Mouse (Mus musculus): ENCODE data around the gene Ap1m1. TPM values are rescaled to one million over a fixed set of nuclear protein-coding genes. Genes with fewer than 3 reads are reported as not detected.

Gene Ap1m1
- polyA plus RNA-seq, 1 experiment, result 39.4 TPM

DNA sequence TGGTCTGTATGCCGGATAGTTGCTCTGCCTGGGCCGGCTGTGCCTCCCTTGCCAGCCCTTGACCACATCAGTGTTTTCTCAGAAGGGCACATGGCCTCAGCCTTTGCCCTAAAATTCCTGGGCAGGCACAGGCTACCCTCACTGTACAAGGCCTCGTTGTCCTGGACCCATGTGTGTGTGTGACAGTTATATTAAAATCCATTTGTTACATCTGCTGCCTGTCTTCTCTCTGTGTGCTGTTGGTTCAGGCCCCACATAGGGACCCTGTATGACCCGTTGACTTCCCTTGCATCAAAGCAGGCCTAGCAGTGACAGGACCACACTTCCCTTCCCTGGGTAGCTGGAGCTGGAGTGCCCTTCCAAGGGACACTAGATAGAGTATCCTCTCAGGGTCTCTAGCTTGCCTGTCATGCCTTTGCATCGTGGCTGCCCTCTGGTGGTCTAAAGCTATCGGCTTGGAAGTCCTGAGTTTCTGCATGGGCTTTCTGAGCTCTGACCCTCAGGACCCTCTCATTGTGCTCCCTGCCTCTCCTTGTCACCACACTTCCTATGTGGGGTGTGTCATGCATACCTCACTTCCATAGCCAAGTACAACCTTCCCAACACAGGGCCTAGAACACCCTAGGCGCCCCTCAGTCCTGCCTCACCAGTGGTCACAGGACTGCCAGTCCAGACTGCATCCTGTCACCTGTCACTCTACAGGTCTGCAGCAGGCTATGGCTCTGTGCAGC lies 17.5 kb downstream of the Ap1m1 start:
- 60% methylated on average over 7 of the region's 7 CpGs for WGBS

DNA sequence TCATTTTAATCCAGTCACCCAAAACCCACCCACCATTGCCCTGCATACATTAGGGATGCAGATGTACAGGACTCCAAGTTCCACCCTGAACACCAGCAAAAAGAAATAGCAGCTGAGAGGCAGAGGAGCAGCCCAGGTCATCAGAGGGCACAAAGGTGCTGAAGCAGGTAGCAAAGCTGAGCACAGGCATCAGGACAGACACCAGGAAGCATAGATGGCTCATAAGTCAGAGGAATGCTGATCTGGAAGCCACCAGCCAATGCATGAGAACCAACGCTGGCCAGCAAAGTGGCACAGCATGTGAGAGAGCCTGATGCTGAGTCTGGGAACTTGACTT lies 18.1 kb downstream of the Ap1m1 start:
- 82% methylated on average over 1 of the region's 1 CpGs for WGBS
- DNase-seq (ENCODE audit: low read depth, low spot score), result no peak

More for the DNA sequence above, 17.5 kb downstream of the Ap1m1 start:
- no peak for DNase-seq (ENCODE audit: low read depth, low spot score)

DNA sequence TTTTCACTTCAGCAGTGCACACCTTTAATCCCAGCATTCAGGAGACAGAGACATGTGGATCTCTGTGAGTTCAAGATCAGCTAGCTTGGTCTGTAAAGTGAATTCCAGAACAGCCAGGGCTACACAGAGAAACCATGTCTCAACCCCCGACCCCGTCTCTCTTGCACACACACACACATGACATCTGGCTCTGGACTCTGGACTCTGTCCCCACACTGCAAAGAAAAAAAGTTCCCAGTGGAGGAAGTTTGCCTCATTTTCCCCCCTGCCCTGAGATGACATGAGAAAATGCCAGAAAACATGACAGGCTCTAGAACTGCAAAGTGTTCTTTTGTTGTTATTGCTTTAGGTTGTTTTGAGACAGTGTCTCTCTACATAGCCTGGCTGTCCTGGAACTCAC lies 20.0 kb downstream of the Ap1m1 start:
- 25% methylated on average over 2 of the region's 2 CpGs for WGBS
- DNase-seq (ENCODE audit: low read depth, low spot score), result no peak

DNA sequence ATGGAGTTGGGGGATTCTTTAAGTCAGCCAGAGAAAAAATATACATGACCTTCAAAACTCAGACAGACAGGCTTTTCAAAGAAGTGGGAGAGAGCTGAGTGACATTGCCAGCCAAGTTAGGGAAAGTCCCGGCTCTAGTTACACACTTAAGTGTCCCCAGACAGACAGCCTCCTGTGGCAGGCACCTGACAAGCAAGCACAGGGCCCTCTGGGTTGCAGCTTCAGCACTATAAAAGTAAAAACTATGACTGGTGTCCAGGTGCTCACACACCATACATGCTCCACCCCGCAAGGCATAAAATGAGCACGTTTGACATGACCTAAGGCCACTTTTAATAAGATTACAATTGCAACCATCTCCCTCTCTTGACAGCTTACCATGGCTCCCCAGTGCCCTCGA lies 20.8 kb downstream of the Ap1m1 start:
- 43% methylated on average over 4 of the region's 4 CpGs for WGBS
- no peak for DNase-seq (ENCODE audit: low read depth, low spot score)

DNA sequence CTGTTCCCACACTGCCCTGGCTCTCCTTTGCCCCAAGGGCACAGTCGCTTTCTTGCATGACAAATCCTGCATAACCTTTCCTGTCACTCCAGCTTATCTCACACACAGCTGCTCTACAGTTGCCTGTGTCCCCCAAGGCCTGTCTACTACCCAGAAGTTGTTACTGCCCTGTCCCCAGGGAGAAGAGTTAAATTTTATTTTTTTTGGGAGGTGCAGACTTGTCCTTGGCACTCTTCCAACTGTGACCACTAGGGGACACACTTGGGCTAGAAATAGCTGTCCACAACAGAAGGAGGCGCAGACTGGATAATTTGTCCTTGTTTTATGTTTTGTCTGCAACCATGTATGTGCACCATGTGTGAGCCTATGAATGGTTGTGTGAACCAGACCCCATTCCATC lies 21.2 kb downstream of the Ap1m1 start:
- 37% methylated on average over 2 of the region's 2 CpGs for WGBS
- peak; percentile 13 for DNase-seq (ENCODE audit: low read depth, low spot score)

DNA sequence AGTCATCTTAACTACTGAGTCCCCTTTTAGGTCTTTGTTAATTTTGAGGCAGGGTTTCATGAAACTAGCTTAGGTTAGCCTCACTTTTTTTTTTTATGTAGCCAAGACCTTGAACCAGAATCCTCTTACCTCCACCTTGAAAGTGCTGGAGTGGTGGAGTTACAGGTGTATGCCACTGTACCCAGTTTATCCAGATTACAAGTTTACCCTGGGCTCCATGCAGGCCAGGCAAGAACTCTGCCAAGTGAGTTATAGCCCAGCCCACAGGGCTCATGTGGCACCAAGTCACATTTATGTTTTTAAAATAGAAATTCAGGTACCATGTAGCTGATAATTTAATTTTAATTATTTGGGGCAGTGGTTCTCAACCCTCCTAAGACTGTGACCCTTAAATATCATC lies 21.6 kb downstream of the Ap1m1 start:
- DNase-seq (ENCODE audit: low read depth, low spot score), result no peak

DNA sequence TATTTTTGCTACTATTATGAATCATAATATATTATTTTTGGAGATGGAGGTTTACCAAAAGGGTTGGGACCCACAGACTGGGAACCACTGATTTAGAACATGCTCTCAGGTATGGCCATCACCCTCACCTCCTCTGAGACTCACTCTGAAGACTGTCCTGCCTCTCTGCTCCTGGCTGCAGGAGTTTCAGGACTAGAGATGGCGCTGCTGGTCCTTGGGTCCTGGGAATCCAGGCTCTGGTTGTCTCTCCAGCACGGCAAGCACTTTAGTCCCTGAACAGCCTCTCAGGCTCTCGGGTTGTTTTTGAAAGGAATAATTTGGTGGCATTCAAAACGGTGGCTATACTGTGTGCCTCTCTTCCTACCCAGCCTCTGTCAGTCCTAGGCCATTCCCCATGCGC lies 22.1 kb downstream of the Ap1m1 start:
- DNase-seq (ENCODE audit: low read depth, low spot score), result no peak

DNA sequence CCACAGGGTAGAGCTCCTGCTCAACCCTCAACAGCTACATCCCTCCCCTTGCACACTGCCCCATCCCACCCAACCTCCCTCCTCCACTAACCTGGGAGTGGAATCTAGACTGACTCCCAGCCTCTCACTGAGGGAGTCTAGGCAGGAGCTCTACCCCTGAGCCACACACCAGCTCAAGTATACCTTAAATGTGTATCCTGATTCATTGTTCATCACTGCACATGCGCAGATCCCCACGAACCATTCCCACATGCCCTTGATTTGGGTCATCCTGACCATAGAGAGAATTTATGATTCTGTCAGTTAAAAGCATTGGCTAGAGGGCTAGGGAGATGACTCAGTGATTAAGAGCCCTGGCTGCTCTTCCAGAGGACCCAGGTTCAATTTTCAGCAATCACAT lies 22.9 kb downstream of the Ap1m1 start:
- WGBS, result 83% methylated on average over 2 of the region's 2 CpGs
- no peak for DNase-seq (ENCODE audit: low read depth, low spot score)

More for the DNA sequence above, 22.1 kb downstream of the Ap1m1 start:
- WGBS, result 53% methylated on average over 5 of the region's 5 CpGs

DNA sequence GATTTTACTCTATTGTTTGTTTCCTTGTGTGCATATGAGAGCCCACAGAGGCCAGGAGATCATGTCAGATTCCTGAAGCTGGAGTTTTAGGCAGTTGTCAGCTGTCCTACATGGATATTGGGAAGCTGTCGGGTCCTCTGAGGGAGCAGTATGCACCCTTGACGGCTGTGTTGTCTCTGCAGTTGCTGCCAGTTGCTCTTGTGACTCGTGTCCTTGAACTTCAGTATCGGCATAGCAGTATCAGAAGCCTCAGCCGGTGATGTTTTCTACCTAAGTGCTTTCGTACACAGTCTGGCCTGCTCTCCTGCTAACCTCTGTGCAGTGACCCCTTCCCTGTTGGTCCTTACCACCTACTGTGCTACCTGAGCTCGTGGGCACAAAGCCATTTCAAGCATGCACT lies 23.6 kb downstream of the Ap1m1 start:
- 53% methylated on average over 7 of the region's 7 CpGs for WGBS
- DNase-seq (ENCODE audit: low read depth, low spot score), result no peak

DNA sequence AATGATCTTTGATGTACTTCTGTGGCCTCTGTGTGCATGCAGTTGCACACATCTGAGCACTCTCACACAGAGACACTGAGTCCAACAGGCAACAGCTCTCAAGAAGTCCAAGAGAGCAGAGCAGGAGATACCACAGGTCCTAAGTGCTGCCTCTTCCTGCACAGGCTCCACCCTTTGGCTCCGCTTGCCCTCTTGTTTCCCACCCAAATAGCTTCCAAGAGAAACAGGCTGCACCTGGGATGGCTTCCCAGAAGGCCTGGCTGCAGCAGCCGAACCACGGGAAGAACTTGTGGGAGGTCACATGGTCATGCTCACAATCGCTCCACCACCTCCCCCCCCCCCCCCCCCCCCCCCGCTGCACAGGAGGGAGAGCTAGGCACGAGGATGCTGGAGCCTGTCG lies 25.5 kb downstream of the Ap1m1 start:
- DNase-seq (ENCODE audit: low read depth, low spot score), result no peak
- WGBS, result 37% methylated on average over 7 of the region's 7 CpGs

DNA sequence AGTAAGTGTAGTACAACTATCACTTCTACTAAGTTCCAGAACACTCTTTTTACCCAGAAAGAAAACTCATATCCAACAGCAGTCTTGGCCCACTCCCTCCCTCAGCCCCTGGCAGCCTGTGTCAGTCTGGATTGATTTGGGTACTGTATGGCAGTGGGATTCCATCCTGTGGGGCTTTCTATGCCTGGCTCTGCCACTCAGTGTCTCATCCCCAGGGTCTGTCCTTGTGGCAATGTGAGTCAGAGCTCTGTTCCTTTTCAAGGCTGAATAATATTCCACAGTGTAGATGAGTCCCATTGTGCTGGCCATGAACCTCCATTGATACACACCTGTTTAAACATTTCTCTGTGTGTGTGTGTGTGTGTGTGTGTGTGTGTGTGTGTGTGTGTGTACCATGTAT lies 26.9 kb downstream of the Ap1m1 start:
- no peak for DNase-seq (ENCODE audit: low read depth, low spot score)

DNA sequence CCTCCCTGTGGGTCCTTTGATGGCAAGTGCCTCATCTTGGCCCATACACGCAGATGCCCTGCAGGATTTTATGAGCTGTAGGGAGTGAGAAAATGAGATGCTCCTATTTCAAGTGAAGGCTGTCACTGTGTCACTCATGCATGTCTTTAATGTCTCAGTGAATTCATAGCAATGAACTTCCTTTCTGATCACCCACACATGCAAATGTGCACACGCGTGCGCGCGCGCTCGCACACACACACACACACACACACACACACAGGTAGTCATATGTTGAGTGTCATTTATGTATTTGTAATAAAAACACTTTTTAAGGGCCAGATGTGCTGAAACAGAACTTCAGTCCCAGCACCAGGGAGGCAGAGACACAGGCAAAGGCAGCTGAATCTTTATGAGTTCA lies 27.3 kb downstream of the Ap1m1 start:
- DNase-seq (ENCODE audit: low read depth, low spot score), result no peak
- WGBS, result over 99% methylated on average over 8 of the region's 8 CpGs

DNA sequence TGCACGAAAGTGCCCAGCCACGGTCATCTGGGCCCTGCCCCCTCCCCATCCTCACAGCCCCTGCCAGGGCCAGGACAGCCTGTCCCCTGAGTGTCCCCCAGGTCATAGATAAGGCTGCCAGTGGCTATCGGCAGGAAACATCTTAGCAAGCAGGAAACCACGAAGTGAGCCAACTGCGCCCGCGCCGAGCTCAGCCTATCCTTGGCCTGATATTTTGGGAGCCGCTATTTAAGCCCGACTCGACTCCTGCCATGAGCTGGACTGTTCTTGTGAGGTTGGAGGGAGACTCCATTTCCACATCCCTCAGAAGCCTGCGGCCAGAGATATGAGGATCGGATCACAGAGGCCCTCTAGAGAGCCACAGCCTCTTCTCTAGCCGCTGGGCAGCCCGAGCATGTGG lies 28.5 kb downstream of the Ap1m1 start:
- 67% methylated on average over 15 of the region's 15 CpGs for WGBS
- DNase-seq (ENCODE audit: low read depth, low spot score), result no peak

DNA sequence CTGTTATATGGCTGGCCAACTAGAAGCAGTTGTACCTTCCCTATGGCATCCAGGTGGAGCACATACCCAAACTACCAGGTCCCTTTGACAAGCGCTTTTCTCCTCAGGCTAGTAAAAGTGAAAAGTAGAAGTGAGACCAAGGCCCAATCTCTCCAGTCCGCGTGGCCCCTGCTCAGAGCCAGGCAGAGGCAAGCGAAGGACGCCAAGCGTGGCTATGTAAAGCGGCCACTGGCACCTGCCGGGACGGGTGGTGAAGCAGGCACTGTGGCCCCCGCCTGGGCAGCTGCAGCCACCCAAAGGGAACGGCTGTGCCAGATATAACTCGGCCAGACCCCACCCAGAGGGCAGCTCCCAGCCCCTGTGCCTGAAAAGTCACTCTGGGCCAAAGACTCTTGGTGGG lies 30.8 kb downstream of the Ap1m1 start:
- DNase-seq (ENCODE audit: low read depth, low spot score), result no peak
- 88% methylated on average over 12 of the region's 12 CpGs for WGBS

DNA sequence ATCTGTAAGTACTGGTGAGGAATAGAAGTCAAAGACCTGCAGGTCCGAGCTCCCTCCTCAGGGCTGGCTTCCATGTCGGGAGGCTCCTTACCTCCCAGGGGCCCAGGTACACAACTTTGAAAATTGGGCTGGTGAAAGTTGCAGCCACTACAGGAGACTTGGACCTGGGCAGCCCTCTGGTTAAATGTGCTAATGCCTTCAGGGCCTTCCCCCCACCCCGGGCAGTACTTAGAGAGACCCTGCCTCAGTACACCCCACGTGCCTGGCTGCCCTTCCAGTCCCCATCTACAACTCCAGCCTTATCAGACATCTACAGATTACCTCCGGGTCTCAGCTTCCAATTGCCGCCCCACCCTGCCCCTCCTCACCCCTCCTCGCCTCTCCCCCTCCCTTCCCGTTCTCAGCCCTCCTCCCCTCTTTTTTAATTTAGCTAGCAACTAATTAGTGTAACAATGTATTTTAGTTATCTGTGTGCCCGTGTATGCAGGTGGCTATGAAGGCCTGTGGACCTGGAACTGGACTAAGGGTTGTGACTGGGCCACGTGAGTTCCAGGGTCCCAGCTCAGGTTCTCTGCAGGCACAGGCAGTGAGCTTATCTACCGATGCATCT lies 31.3 kb downstream of the Ap1m1 start:
- WGBS, result 58% methylated on average over 11 of the region's 11 CpGs
- no peak for DNase-seq (ENCODE audit: low read depth, low spot score)

DNA sequence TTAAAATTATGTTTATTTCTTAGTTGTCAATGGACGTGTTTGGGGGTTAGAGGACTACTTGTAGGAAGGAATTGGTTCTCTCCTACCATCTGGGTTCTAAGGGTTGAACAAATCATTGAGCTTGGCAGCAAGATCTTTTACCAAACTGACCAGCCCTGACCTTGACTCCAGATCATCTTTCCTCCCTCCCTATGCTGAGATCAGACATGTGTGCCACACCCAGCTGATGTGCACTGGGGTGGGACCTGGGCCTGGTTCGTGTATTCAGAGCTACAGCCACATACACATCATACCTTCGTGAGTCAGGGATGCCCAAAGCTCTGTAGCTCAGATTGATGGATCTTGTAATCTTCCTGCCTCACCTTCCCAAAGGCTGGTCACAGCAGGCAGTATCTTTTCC lies 31.9 kb downstream of the Ap1m1 start:
- 51% methylated on average over 3 of the region's 3 CpGs for WGBS
- no peak for DNase-seq (ENCODE audit: low read depth, low spot score)

DNA sequence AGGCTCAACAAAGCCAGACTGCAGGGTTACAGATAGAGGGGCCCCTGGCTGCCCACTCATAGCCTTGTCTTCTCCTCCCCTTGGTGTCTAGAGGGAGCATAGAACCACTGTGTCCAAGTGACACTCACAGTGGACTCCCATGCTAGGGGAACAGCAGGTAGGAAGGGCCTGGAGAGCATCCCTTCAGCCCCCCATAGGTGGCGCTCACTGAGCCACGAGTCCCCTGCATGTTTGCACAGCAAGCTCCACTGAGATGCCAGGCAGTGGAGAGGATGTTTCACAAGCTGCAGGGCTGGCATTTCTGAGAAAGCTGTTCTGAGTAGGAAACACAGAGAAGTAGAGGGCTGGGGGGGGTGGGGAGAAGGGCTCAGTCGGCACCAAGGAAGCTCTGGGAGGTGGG lies 32.5 kb downstream of the Ap1m1 start:
- DNase-seq (ENCODE audit: low read depth, low spot score), result no peak
- 13% methylated on average over 3 of the region's 3 CpGs for WGBS

DNA sequence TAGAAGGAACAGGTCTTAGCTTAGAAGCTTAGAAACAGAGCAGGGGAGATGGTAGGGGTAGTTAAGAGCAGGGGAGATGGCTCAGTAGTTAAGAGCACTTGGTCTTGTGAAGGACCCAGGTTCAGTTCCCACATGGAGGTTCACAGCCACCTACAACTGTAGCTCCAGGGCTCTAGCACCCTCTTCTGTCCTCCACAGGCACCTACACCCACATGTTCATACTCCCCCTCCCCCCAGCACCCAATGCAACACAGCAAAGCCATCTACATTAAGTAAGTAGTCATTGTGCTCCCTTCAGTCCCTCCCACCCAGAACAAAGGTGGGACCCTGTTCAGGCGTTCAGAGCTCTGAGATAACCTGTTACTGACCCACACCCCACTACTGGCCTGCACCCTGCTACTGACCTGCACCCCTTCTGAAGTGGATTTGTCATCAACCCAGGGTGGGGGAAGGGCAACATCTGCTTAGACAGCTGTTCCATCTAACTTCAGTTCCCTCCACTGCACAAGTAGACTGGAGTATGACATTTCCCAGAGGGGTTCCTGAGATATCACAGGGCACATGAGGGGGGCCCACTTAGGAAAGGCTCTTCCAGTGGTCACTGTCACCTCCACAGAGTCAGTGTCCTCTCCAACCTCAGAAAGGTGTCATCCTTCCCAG lies 33.4 kb downstream of the Ap1m1 start:
- no peak for DNase-seq (ENCODE audit: low read depth, low spot score)
- WGBS, result 72% methylated on average over 1 of the region's 1 CpGs

DNA sequence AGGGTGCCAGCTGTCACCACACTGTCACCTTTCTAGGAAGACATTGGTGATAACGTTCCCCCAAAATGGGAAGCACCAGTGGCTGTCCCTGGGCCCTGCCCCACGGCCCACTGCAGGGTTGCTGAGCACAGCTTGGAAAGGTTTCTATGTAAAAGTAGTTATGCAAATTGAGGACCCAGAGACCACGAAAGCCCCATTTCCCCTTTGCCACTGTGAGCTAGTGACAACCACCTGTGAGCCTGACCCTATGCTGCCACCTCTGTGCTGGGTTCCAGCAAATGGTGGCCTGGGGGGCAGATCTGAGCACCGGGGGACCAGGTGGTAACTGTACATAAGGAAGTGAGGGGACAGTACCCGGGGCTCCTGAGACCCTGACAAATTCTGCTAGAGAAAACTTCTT lies 34.0 kb downstream of the Ap1m1 start:
- 66% methylated on average over 5 of the region's 5 CpGs for WGBS
- DNase-seq (ENCODE audit: low read depth, low spot score), result no peak

DNA sequence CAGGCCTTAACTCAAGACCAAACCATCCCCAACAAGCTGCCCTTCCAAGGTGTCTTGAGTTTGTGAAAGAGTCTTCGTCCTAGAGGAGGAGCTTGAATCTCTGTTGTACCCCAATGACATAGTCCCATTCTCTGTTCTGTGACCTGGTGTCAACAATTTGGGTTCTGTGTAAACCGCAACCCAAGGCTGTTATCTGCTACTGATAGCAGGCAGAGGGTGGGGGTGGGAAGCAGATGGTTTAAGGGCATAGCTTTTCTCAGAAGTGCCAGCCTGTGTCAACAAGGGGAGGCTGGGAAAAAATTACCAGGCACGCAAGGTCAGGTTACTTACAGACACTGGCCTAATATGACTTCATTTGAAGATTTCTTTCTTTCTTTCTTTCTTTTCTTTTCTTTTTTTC lies 37.4 kb downstream of the Ap1m1 start:
- DNase-seq (ENCODE audit: low read depth, low spot score), result no peak

DNA sequence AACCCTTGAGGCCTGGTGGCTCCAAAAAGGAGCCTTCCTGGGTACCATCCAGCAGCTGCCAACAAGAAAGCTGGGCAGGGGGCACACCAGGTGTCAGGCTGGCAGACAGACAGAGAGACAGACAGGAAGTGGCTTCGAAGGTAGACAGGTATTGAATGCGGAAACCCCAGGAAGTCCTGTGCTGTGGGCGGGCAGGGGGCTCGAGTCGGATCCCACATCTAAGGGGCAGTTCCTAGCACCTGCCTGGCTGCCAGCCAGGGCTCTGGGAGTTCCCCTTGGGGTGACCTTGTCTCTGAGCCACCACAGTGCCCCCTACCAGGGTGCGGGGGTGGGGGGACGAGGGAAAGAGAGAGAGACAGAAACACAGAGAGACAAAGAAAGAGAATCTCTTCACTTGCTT lies 39.3 kb downstream of the Ap1m1 start:
- no peak for DNase-seq (ENCODE audit: low read depth, low spot score)
- WGBS, result 77% methylated on average over 7 of the region's 7 CpGs

More for the DNA sequence above, 37.4 kb downstream of the Ap1m1 start:
- WGBS, result 54% methylated on average over 3 of the region's 3 CpGs
